Mouse (Mus musculus) thymus, postnatal 14 days (tissue): ENCODE data around the gene E130114P18Rik.

Experiments used
- DNase-seq: peaks from one replicate; pipeline ENCODE4 v3.0.0; 2021

The E130114P18Rik gene

GRCm38 (mm10) chr4:97689456-97690383, 88.2 kb downstream of the E130114P18Rik start:
- DNase-seq = no peak

- no peak for DNase-seq
Observed at GRCm38 (mm10) chr4:97686020-97686419, 91.9 kb downstream of the E130114P18Rik start.

GRCm38 (mm10) chr4:97676579-97676937, 101.3 kb downstream of the E130114P18Rik start:
- DNase-seq = no peak

GRCm38 (mm10) chr4:97675741-97676578, 101.9 kb downstream of the E130114P18Rik start:
- no peak for DNase-seq

GRCm38 (mm10) chr4:97673854-97674510, 103.9 kb downstream of the E130114P18Rik start:
- peak; percentile 37 for DNase-seq

- no peak for DNase-seq
Observed at GRCm38 (mm10) chr4:97672501-97672900, 105.4 kb downstream of the E130114P18Rik start.

GRCm38 (mm10) chr4:97671911-97672310, 106.0 kb downstream of the E130114P18Rik start:
- no peak for DNase-seq

GRCm38 (mm10) chr4:97670418-97670817, 107.5 kb downstream of the E130114P18Rik start:
- DNase-seq = no peak

- DNase-seq = no peak
Observed at GRCm38 (mm10) chr4:97669808-97670207, 108.1 kb downstream of the E130114P18Rik start.

- DNase-seq = no peak
Observed at GRCm38 (mm10) chr4:97665428-97665755, 112.5 kb downstream of the E130114P18Rik start.

- no peak for DNase-seq
Observed at GRCm38 (mm10) chr4:97664738-97665427, 113.0 kb downstream of the E130114P18Rik start.

GRCm38 (mm10) chr4:97663922-97664321, 114.0 kb downstream of the E130114P18Rik start:
- DNase-seq = no peak

GRCm38 (mm10) chr4:97662841-97663240, 115.0 kb downstream of the E130114P18Rik start:
- no peak for DNase-seq

GRCm38 (mm10) chr4:97661611-97662273, 116.1 kb downstream of the E130114P18Rik start:
- DNase-seq = no peak

GRCm38 (mm10) chr4:97657586-97657985, 120.3 kb downstream of the E130114P18Rik start:
- peak; percentile 74 for DNase-seq

- no peak for DNase-seq
Observed at GRCm38 (mm10) chr4:97649626-97650015, 128.3 kb downstream of the E130114P18Rik start.

- DNase-seq = no peak
Observed at GRCm38 (mm10) chr4:97648825-97649625, 128.9 kb downstream of the E130114P18Rik start.

- no peak for DNase-seq
Observed at GRCm38 (mm10) chr4:97648436-97648707, 129.5 kb downstream of the E130114P18Rik start.

GRCm38 (mm10) chr4:97647700-97648435, 130.0 kb downstream of the E130114P18Rik start:
- DNase-seq = no peak

GRCm38 (mm10) chr4:97647236-97647635, 130.6 kb downstream of the E130114P18Rik start:
- no peak for DNase-seq

- DNase-seq = no peak
Observed at GRCm38 (mm10) chr4:97640385-97640784, 137.5 kb downstream of the E130114P18Rik start.
